Mouse (Mus musculus) bone marrow macrophage, adult 2 months (primary cell): ENCODE results near the gene Ly6g6f. TPM values are rescaled to one million over a fixed set of nuclear protein-coding genes. Genes with fewer than 3 reads are reported as not detected.

Source experiments
- H3K27ac ChIP-seq: 2 replicates; pipeline ENCODE4 v1.5.1; 2012; ENCODE audit warnings: low read depth, low read length; ENCODE audit not compliant: insufficient read depth
- H3K4me1 ChIP-seq: 2 replicates; pipeline ENCODE4 v1.6.1; 2012; ENCODE audit warnings: low read length; ENCODE audit not compliant: control insufficient read depth, insufficient read depth
- H3K4me3 ChIP-seq: 2 replicates; pipeline ENCODE4 v1.5.1; 2012; ENCODE audit warnings: mild to moderate bottlenecking, low read length, moderate library complexity; ENCODE audit not compliant: insufficient read depth
- CTCF ChIP-seq: IDR thresholded peaks from 2 replicates; pipeline ENCODE4 v1.5.1; 2012; ENCODE audit warnings: low read depth, mild to moderate bottlenecking, low read length, moderate library complexity
- POLR2A ChIP-seq: IDR thresholded peaks from 2 replicates; pipeline ENCODE4 v1.6.1; 2012; ENCODE audit warnings: mild to moderate bottlenecking, low read depth, low read length, borderline replicate concordance
- polyA plus RNA-seq: library from polyadenylated mRNA; stranded (reverse); fragments of >200 nt; gene quantifications from 2 replicates; pipeline ENCODE4 v1.2.4, GENCODE M21; 2012; ENCODE audit not compliant: missing spikeins, insufficient read depth, insufficient read length

Gene Ly6g6f
- polyA plus RNA-seq, 1 experiment: not detected

- Histone ChIP-seq H3K4me3 (no peak overlapping the region), H3K27ac (no peak overlapping the region), H3K4me1 (no peaks in the 10 kb centered on the region)
- TF ChIP-seq POLR2A (no peak), CTCF (no peak)
Measured at GRCm38 (mm10) chr17:35106522-35106921, 21.1 kb upstream of the Ly6g6f start.

GRCm38 (mm10) chr17:35105740-35106389 lies 20.5 kb upstream of the Ly6g6f start:
- H3K27ac ChIP-seq: no peak overlapping the region
- no peak overlapping the region for H3K4me3 ChIP-seq
- no peaks in the 10 kb centered on the region for H3K4me1 ChIP-seq
- TF ChIP-seq POLR2A (no peak), CTCF (no peak)

DNA sequence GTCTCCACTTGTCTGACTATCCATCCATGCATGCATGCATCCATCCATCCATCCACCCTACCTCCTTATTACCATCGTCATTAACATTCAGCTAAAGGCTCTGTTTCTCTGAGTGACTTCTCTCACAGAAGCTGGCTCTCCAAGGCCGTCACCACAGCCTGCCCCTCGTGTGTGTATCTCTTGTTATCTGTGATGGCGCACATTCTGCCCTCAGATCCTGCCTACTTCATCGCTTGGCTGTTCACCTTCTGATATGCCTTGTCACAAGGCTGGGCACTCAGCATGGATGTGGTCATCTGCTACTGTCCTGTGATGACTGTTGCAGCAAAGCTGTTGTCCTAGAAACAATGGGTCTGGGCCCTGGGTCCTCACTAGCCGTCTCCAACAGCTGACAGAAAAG lies 19.3 kb upstream of the Ly6g6f start:
- Histone ChIP-seq H3K4me3 (no peak overlapping the region), H3K4me1 (no peaks in the 10 kb centered on the region), H3K27ac (no peak overlapping the region)
- TF ChIP-seq POLR2A: no peak
- TF ChIP-seq CTCF: no peak

DNA sequence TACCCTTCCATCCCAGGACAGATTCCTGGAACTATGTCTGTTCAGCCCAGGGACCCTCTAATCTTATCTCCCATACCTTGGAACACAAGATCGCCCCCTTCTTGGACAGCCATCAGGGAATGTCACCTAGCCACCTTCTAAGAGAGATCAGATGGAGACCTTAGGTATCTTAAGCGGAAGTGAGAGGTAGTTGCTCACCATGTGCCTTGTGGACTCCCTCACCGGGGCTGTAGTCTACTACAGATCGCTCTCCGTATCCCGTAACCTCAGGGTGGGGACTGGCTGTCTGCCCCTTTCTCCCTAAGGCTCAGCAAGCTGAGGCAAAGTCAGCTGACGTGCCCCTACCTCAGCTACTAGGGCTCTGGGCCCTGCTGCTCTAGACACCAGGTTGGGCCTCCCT lies 18.7 kb upstream of the Ly6g6f start:
- Histone ChIP-seq H3K27ac (no peak overlapping the region), H3K4me3 (no peak overlapping the region), H3K4me1 (no peaks in the 10 kb centered on the region)
- TF ChIP-seq POLR2A (no peak), CTCF (no peak)

- H3K4me3 ChIP-seq: no peak overlapping the region
- no peaks in the 10 kb centered on the region for H3K4me1 ChIP-seq
- no peak overlapping the region for H3K27ac ChIP-seq
- no peak for TF ChIP-seq CTCF
- no peak for TF ChIP-seq POLR2A
Measured at GRCm38 (mm10) chr17:35103221-35103690, 17.8 kb upstream of the Ly6g6f start.

DNA sequence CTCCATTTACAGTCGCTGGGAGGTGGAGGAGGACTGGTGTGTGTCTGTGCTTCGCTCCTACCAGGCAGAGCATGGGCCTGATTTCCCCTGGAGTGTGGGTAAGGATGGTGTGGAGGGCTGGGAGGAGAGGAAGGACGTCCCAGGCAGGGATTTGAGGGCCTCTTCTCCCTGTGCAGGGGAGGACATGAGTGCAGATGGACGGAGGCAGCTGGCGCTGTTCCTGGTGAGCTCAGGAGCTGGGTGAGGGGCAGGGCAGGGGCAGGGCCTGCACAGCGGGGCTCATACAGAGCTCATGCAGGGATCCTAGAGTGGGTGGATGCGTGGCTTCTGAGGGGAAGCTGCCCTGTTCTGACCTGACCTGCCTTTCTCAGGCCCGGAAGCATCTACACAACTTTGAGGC lies 16.9 kb upstream of the Ly6g6f start:
- Histone ChIP-seq H3K4me3 (no peak overlapping the region), H3K27ac (no peak overlapping the region), H3K4me1 (no peaks in the 10 kb centered on the region)
- TF ChIP-seq POLR2A: no peak
- no peak for TF ChIP-seq CTCF

DNA sequence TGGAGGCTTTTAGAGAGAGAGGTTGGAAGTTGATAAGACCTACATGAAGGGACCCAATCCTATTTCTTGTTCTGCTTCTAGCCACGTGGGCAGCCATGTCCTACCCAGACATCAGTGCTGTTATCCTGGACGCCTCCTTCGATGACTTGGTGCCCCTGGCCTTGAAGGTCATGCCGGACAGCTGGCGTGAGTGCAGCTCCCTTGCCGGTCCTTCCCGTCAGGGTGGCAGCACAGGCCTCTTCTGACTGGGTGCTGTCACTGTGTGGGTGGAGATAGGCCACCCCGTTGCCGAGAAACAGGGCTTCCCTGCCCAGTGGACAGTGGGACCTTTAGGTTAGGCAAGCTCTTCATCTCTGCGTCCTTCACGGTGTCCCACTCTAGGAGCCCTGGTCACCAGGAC lies 15.8 kb upstream of the Ly6g6f start:
- TF ChIP-seq POLR2A (no peak), CTCF (no peak)
- no peak overlapping the region for H3K4me3 ChIP-seq
- H3K27ac ChIP-seq: no peak overlapping the region
- no peaks in the 10 kb centered on the region for H3K4me1 ChIP-seq

GRCm38 (mm10) chr17:35100196-35100765 lies 14.9 kb upstream of the Ly6g6f start:
- no peak overlapping the region for H3K27ac ChIP-seq
- no peak overlapping the region for H3K4me3 ChIP-seq
- TF ChIP-seq POLR2A (no peak), CTCF (no peak)
- no peaks in the 10 kb centered on the region for H3K4me1 ChIP-seq

GRCm38 (mm10) chr17:35097164-35097655 lies 11.8 kb upstream of the Ly6g6f start:
- Histone ChIP-seq H3K4me1 (peaks cover 6% of the 10 kb centered on the region), H3K4me3 (no peak overlapping the region), H3K27ac (no peak overlapping the region)
- TF ChIP-seq CTCF (no peak), POLR2A (no peak)

DNA sequence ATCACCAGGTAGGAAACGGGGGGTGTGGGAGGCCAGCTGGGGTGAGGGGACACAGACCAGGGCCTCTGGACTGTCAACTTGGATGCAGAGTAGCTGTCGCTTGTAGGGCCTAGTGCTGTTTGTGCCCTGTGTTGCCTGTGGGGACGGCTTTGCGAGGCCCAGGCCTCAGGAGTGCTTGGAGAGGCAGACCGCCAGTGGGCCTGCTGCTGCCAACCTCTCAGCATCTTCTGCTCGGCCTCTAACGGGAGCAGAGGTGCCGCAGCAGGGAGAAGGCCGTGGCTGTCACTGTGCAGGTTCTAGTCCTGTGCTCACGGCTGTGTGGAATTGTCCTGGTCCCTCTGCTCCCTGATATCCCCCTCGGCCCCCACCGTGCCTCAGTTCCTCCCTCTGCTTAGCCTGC lies 11.2 kb upstream of the Ly6g6f start:
- Histone ChIP-seq H3K27ac (no peak overlapping the region), H3K4me3 (no peak overlapping the region), H3K4me1 (peaks cover 6% of the 10 kb centered on the region)
- TF ChIP-seq POLR2A (no peak), CTCF (no peak)
